Comparison of ENCODE assay signal across 8 mouse cellular contexts in the genomic region with DNA sequence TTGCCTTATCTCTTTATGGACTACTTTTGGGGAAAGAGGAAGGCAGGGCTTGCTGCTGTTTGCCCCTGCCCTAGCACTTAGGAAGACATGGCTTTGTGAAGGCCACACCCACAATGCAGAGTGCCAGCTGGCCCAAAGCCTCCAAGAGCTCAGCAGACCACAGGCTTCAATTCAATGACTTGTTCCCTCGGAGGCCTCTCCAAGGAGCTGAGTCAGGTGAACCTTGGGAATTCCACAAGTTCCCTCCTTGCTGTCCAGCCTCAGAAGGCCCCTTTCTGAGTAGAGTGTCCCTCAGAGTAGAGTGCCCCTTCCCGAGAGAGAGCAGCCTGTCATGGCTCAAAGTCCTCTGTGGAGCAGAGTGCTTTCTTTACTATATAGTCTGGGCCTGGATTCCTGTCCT.
DNase-seq lines count a peak whose midpoint lies in the region; ATAC-seq and TF ChIP-seq lines count a peak whose summit lies in the region.

No protein-coding gene starts in this region.

- peak; percentile 61 for DNase-seq in liver, adult 2 months (ENCODE audit: extremely low read depth, low read depth, low spot score)
- no peak for DNase-seq in liver
- peak; percentile 11 for DNase-seq in forelimb bud, embryonic 11.5 days (ENCODE audit: low read depth, low spot score)
- DNase-seq in hindbrain, postnatal 0 days (ENCODE audit: low spot score) = peak; percentile 72
- no peak for DNase-seq in cerebellum, adult 9-11 months
- DNase-seq in layer of hippocampus, postnatal 10 days (ENCODE audit: low spot score in 2 of 2) = no peak

- peaks cover 39% of the 10 kb centered on the region for H3K4me1 ChIP-seq in liver, adult 2 months (ENCODE audit: control insufficient read depth, insufficient read depth, low read length)
- H3K4me1 ChIP-seq in hindbrain, postnatal 0 days (ENCODE audit: insufficient read depth, low read length) = peaks cover 22% of the 10 kb centered on the region
- H3K4me1 ChIP-seq in liver, embryonic 15.5 days (replicated peaks) = peaks cover 24% of the 10 kb centered on the region
- H3K4me1 ChIP-seq in stomach, embryonic 15.5 days = peaks cover 21% of the 10 kb centered on the region

- no peaks in the 10 kb centered on the region for H3K79me2 ChIP-seq in liver, adult 2 months (ENCODE audit: control insufficient read depth, insufficient read depth, low read length)

- H3K27me3 ChIP-seq in liver, adult 2 months (ENCODE audit: control insufficient read depth, insufficient read depth, low read length) = no peaks in the 10 kb centered on the region
- no peaks in the 10 kb centered on the region for H3K27me3 ChIP-seq in hindbrain, postnatal 0 days (ENCODE audit: insufficient read depth, low read length)
- H3K27me3 ChIP-seq in liver, embryonic 15.5 days = no peaks in the 10 kb centered on the region
- H3K27me3 ChIP-seq in stomach, embryonic 15.5 days (replicated peaks) = no peaks in the 10 kb centered on the region

- ATAC-seq in hindbrain, postnatal 0 days = no peak
- no peak for ATAC-seq in liver, embryonic 15.5 days (ENCODE audit: insufficient read depth)
- ATAC-seq in stomach, embryonic 15.5 days (ENCODE audit: insufficient read depth, low FRiP score, low read depth) = peak; percentile 29

- no peak overlapping the region for H3K9ac ChIP-seq in liver, adult 2 months (ENCODE audit: low read depth, low read length)
- no peak overlapping the region for H3K9ac ChIP-seq in hindbrain, postnatal 0 days (replicated peaks; ENCODE audit: low read length)
- H3K9ac ChIP-seq in liver, embryonic 15.5 days = no peak overlapping the region
- H3K9ac ChIP-seq in stomach, embryonic 15.5 days = no peak overlapping the region

- no peak for TF ChIP-seq POLR2A in liver, adult 2 months (IDR thresholded peaks at IDR 0.05; ENCODE audit: extremely low read depth, insufficient read depth, low read length)

- H3K4me2 ChIP-seq in hindbrain, postnatal 0 days (ENCODE audit: low read depth, low read length) = no peak overlapping the region
- H3K4me2 ChIP-seq in liver, embryonic 15.5 days = peak overlapping the region; percentile 16; the same call in 1 of the 2 replicates
- peak overlapping the region; percentile 38 for H3K4me2 ChIP-seq in stomach, embryonic 15.5 days

- no peaks in the 10 kb centered on the region for H3K36me3 ChIP-seq in liver, adult 2 months (ENCODE audit: control insufficient read depth, insufficient read depth, low read length)
- H3K36me3 ChIP-seq in hindbrain, postnatal 0 days (ENCODE audit: insufficient read depth, low read length) = no peaks in the 10 kb centered on the region
- no peaks in the 10 kb centered on the region for H3K36me3 ChIP-seq in liver, embryonic 15.5 days (replicated peaks)
- H3K36me3 ChIP-seq in stomach, embryonic 15.5 days = no peaks in the 10 kb centered on the region

- no peaks in the 10 kb centered on the region for H3K9me3 ChIP-seq in hindbrain, postnatal 0 days (ENCODE audit: low read length)
- no peaks in the 10 kb centered on the region for H3K9me3 ChIP-seq in liver, embryonic 15.5 days (replicated peaks)
- H3K9me3 ChIP-seq in stomach, embryonic 15.5 days = no peaks in the 10 kb centered on the region

- WGBS in liver, adult 2 months = 4% methylated on average over 2 of the region's 2 CpGs
- WGBS in hindbrain, postnatal 0 days = 17% methylated on average over 2 of the region's 2 CpGs
- 12% methylated on average over 2 of the region's 2 CpGs for WGBS in liver, embryonic 15.5 days (ENCODE audit: insufficient replicate concordance)
- 17% methylated on average over 2 of the region's 2 CpGs for WGBS in stomach, embryonic 15.5 days

- peak overlapping the region; percentile 43 for H3K27ac ChIP-seq in liver, adult 2 months (replicated peaks; ENCODE audit: insufficient read depth, low read depth, low read length)
- H3K27ac ChIP-seq in hindbrain, postnatal 0 days = peak overlapping the region; percentile 42; the same call in 1 of the 2 replicates
- no peak overlapping the region for H3K27ac ChIP-seq in liver, embryonic 15.5 days (replicated peaks)
- H3K27ac ChIP-seq in stomach, embryonic 15.5 days = peak overlapping the region; percentile 58

- H3K4me3 ChIP-seq in liver, adult 2 months (ENCODE audit: insufficient read depth, low read depth, low read length) = no peak overlapping the region
- H3K4me3 ChIP-seq in hindbrain, postnatal 0 days (ENCODE audit: low read length) = no peak overlapping the region
- H3K4me3 ChIP-seq in liver, embryonic 15.5 days (replicated peaks) = no peak overlapping the region
- H3K4me3 ChIP-seq in stomach, embryonic 15.5 days (replicated peaks) = no peak overlapping the region

- TF ChIP-seq CTCF in liver, adult 2 months (IDR thresholded peaks at IDR 0.05; ENCODE audit: low read depth, low read length) = no peak
- TF ChIP-seq CTCF in hindbrain, postnatal 0 days (IDR thresholded peaks at IDR 0.05; ENCODE audit: low read depth) = no peak

Comparison
In these comparisons a context has a peak if more than half of its experiments do, and no peak if none do; other contexts are left out.
1. DNase-seq: peak in liver, adult 2 months (single experiment), forelimb bud, embryonic 11.5 days (single experiment) and hindbrain, postnatal 0 days (single experiment); none in liver (single experiment), cerebellum, adult 9-11 months (single experiment) and layer of hippocampus, postnatal 10 days (0 of 2).